ENCODE assay signal across 8 mouse cellular contexts in the genomic region with DNA sequence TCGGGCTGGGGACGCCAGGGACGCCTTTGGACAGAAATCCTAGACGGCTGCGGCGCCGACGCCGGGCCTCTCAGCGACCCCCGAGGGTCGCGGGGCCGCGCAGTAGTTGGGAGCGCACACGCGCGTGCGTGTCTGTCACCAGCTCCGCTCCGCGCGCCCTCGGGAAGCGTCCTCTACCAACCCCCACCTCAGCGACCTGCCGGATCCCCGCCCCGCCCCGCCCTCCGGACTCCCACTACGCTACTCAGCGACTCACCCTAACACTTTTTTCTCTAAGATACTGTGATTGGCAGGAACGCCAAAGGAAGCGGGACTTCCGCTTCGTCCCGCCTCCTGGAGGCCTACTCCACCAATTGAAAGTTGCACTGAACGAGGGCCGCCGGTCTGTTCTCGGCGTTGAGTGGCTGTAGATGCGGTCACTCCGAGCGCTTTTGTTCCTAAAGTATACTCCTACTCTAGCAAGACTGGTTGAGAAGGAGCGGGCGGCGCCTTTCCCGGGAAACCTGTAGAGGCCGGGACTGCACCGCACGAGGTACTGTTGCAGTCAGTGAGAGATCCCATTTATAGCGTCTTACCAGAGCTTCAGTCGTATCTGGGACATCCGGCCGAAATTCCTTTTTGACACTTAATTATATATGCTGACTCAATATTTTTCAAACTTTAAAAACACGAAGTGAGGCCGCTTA. TPM values are rescaled to one million over a fixed set of nuclear protein-coding genes. Genes with fewer than 3 reads are reported as not detected.
DNase-seq lines count a peak whose midpoint lies in the region; ATAC-seq lines count a peak whose summit lies in the region.

TSS of gene Nf2 (minus strand) at position 279 of the 686 bp plus-strand sequence.

- H3K27ac ChIP-seq in hindbrain, embryonic 11.5 days (ENCODE audit: low read depth, low read length) = peak within 1 kb of the TSS; percentile 80

- under 1% methylated on average over 60 of the region's 60 CpGs for WGBS in hindbrain, embryonic 11.5 days

- H3K9ac ChIP-seq in hindbrain, embryonic 11.5 days (ENCODE audit: low read depth, low read length) = peak within 1 kb of the TSS; percentile 90

- no peaks in the 10 kb centered on the region for H3K27me3 ChIP-seq in hindbrain, embryonic 11.5 days (ENCODE audit: control insufficient read depth, insufficient read depth, low read length)

- H3K9me3 ChIP-seq in hindbrain, embryonic 11.5 days (ENCODE audit: control insufficient read depth, low read length) = no peaks in the 10 kb centered on the region

- ATAC-seq in hindbrain, embryonic 11.5 days (ENCODE audit: low FRiP score) = peak; percentile 99

- peak within 1 kb of the TSS; percentile 71 for H3K4me2 ChIP-seq in hindbrain, embryonic 11.5 days (replicated peaks; ENCODE audit: low read depth, low read length)

- H3K4me1 ChIP-seq in hindbrain, embryonic 11.5 days (replicated peaks; ENCODE audit: control insufficient read depth, insufficient read depth, low read length) = peaks cover 4% of the 10 kb centered on the region

- DNase-seq in Muller cell, postnatal 12 days (ENCODE audit: inconsistent ontology term) = peak; percentile 98
- DNase-seq in cerebellum, adult 9-11 months = peak; percentile 99
- peak; percentile 99 for DNase-seq in frontal cortex, adult 2 months (ENCODE audit: extremely low spot score in 1 of 2, low spot score in 1 of 2)
- peak; percentile 95 for DNase-seq in hindbrain, embryonic 11.5 days (ENCODE audit: low spot score)
- peak; percentile 97 for DNase-seq in layer of hippocampus, postnatal 10 days (ENCODE audit: low spot score in 2 of 2)
- DNase-seq in lung, postnatal 10 days = peak; percentile 99
- DNase-seq in ovary, postnatal 36 days (ENCODE audit: low spot score) = peak; percentile 95
- peak; percentile 95 for DNase-seq in thymus, postnatal 25 days

- no peaks in the 10 kb centered on the region for H3K36me3 ChIP-seq in hindbrain, embryonic 11.5 days (ENCODE audit: control insufficient read depth, insufficient read depth, low read length)

- peak within 1 kb of the TSS; percentile 94 for H3K4me3 ChIP-seq in hindbrain, embryonic 11.5 days (ENCODE audit: low read depth, low read length)

RNA-seq across cellular contexts. Expression of gene Nf2, which starts in this region (rescaled TPM):
- 67.6 and 67.9 TPM in 2 replicates for polyA plus RNA-seq in frontal cortex, adult 2 months (2012; rRNA removed)
- 49.9 and 51.7 TPM in 2 replicates for polyA plus RNA-seq in hindbrain, embryonic 11.5 days (2014; fragmentation: Nextera tagmentation; extraction: Ambion mirVana)
- total RNA-seq in layer of hippocampus, postnatal 10 days (2021) = 100 to 1,000 TPM; 187 to 188 TPM

Comparison
In these comparisons a context has a peak if more than half of its experiments do, and no peak if none do; other contexts are left out.
1. Peak in every context shown above with its lines: DNase-seq, ATAC-seq, H3K4me3 ChIP-seq and H3K27ac ChIP-seq.